In the genomic region with DNA sequence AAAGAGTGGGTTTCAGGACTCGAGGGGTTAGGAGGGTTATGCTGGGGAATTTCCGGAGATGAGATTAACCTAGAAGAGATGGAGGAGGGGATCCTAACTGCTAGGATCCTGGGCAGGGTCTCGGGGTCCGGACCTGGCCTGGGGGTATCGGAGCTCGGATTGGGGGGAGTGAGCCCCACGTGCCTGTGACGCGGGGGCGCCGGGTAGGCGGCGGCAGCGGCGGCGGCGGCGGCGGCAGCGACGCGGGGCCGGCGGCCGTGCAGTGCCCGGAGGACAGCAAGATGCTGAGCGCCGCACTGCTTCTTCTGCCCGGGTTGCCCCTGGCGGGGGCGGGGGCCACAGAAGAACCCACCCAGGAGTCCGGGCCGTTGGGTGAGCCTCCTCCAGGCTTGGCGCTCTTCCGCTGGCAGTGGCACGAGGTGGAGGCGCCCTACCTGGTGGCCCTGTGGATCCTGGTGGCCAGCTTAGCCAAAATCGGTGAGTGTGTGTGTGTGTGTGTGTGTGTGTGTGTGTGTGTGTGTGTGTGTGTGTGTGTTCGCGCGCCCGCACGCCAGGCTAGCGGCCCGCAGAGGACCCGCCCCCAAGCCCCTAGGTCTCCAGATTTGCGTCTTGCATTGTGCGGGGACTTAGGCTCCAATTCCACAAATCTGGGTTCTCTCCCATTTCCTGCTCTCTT, we compare ENCODE assay signal across 8 mouse cellular contexts. TPM values are rescaled to one million over a fixed set of nuclear protein-coding genes. Genes with fewer than 3 reads are reported as not detected.
DNase-seq lines count a peak whose midpoint lies in the region; ATAC-seq and TF ChIP-seq lines count a peak whose summit lies in the region.

No protein-coding gene starts in this region.

- peak overlapping the region; percentile 99 for H3K4me2 ChIP-seq in hindbrain, embryonic 15.5 days
- H3K4me2 ChIP-seq in midbrain, embryonic 12.5 days (replicated peaks): peak overlapping the region; percentile 89

- peak overlapping the region; percentile 75; the same call in 1 of the 2 replicates for H3K27ac ChIP-seq in layer of hippocampus, adult 2 months
- H3K27ac ChIP-seq in hindbrain, embryonic 15.5 days (replicated peaks): peak overlapping the region; percentile 85
- peak overlapping the region; percentile 65 for H3K27ac ChIP-seq in midbrain, embryonic 12.5 days (replicated peaks)

- H3K27me3 ChIP-seq in hindbrain, embryonic 15.5 days: no peaks in the 10 kb centered on the region; the same call in 1 of the 2 replicates
- peaks cover 25% of the 10 kb centered on the region for H3K27me3 ChIP-seq in midbrain, embryonic 12.5 days

- WGBS in hindbrain, embryonic 15.5 days: under 1% methylated on average over 32 of the region's 48 CpGs
- WGBS in midbrain, embryonic 12.5 days: 1% methylated on average over 30 of the region's 48 CpGs

- H3K4me1 ChIP-seq in hindbrain, embryonic 15.5 days (replicated peaks): peaks cover 37% of the 10 kb centered on the region
- H3K4me1 ChIP-seq in midbrain, embryonic 12.5 days: peaks cover 41% of the 10 kb centered on the region

- H3K9me3 ChIP-seq in hindbrain, embryonic 15.5 days: no peaks in the 10 kb centered on the region
- no peaks in the 10 kb centered on the region for H3K9me3 ChIP-seq in midbrain, embryonic 12.5 days

- DNase-seq in layer of hippocampus, adult 2 months (ENCODE audit: low spot score in 2 of 2): no peak
- no peak for DNase-seq in layer of hippocampus, adult 18-20 months (ENCODE audit: low spot score in 2 of 2)
- peak; percentile 55 for DNase-seq in NIH3T3 (ENCODE audit: low read depth)
- DNase-seq in embryo, embryonic 10 days (ENCODE audit: low spot score): peak; percentile 45
- peak; percentile 52 for DNase-seq in thymus, postnatal 4 days
- DNase-seq in layer of hippocampus, adult 8-10 months (ENCODE audit: low spot score in 2 of 2): no peak

- ATAC-seq in hindbrain, embryonic 15.5 days (ENCODE audit: low FRiP score, low read depth): peak; percentile 29
- ATAC-seq in midbrain, embryonic 12.5 days (ENCODE audit: low FRiP score, low read depth): peak; percentile 25

- peak overlapping the region; percentile 82 for H3K9ac ChIP-seq in hindbrain, embryonic 15.5 days
- peak overlapping the region; percentile 70 for H3K9ac ChIP-seq in midbrain, embryonic 12.5 days (replicated peaks)

- H3K36me3 ChIP-seq in hindbrain, embryonic 15.5 days: no peaks in the 10 kb centered on the region
- no peaks in the 10 kb centered on the region for H3K36me3 ChIP-seq in midbrain, embryonic 12.5 days

- no peak for TF ChIP-seq CTCF in layer of hippocampus, adult 2 months (conservative IDR thresholded peaks at IDR 0.05)

- H3K4me3 ChIP-seq in layer of hippocampus, adult 2 months: peak overlapping the region; percentile 77
- peak overlapping the region; percentile 77 for H3K4me3 ChIP-seq in hindbrain, embryonic 15.5 days
- peak overlapping the region; percentile 57 for H3K4me3 ChIP-seq in midbrain, embryonic 12.5 days

RNA-seq across cellular contexts. Expression of a gene that starts 0.6 kb away (rescaled TPM):
- 10 to 100 TPM; 13.3 to 14.9 TPM for total RNA-seq in layer of hippocampus, adult 2 months (2021)
- 10 to 100 TPM; 11.9 to 13.0 TPM for total RNA-seq in layer of hippocampus, adult 18-20 months (2021)
- 11.8 and 13.8 TPM in 2 replicates for polyA plus RNA-seq in hindbrain, embryonic 15.5 days (2015; fragmentation: Nextera tagmentation; extraction: Ambion mirVana)
- 4.6 and 5.4 TPM in 2 replicates for polyA plus RNA-seq in midbrain, embryonic 12.5 days (2016; fragmentation: Nextera tagmentation; extraction: Ambion mirVana)
- total RNA-seq in layer of hippocampus, adult 8-10 months (2022): 10 to 100 TPM; 13.9 to 15.4 (median 14.4) TPM

RNA-seq across cellular contexts. Expression of a gene that starts 1.5 kb away (rescaled TPM):
- 1 to 10 TPM; 2.0 to 2.1 TPM for total RNA-seq in layer of hippocampus, adult 2 months (2021)
- total RNA-seq in layer of hippocampus, adult 18-20 months (2021): 1 to 10 TPM; 2.0 to 3.4 TPM
- polyA plus RNA-seq in hindbrain, embryonic 15.5 days (2015; fragmentation: Nextera tagmentation; extraction: Ambion mirVana): 0.69 and 0.87 TPM in 2 replicates
- 1.1 and 2.0 TPM in 2 replicates for polyA plus RNA-seq in midbrain, embryonic 12.5 days (2016; fragmentation: Nextera tagmentation; extraction: Ambion mirVana)
- 1 to 10 TPM; 2.4 to 6.3 (median 5.2) TPM for total RNA-seq in layer of hippocampus, adult 8-10 months (2022)

RNA-seq across cellular contexts. Expression of a gene that starts 23.1 kb away (rescaled TPM):
- 10 to 100 TPM; 40.3 to 40.9 TPM for total RNA-seq in layer of hippocampus, adult 2 months (2021)
- 10 to 100 TPM; 41.0 to 41.2 TPM for total RNA-seq in layer of hippocampus, adult 18-20 months (2021)
- 132 and 143 TPM in 2 replicates for polyA plus RNA-seq in hindbrain, embryonic 15.5 days (2015; fragmentation: Nextera tagmentation; extraction: Ambion mirVana)
- 93.7 and 96.8 TPM in 2 replicates for polyA plus RNA-seq in midbrain, embryonic 12.5 days (2016; fragmentation: Nextera tagmentation; extraction: Ambion mirVana)
- 10 to 100 TPM; 40.2 to 47.2 (median 43.3) TPM for total RNA-seq in layer of hippocampus, adult 8-10 months (2022)

RNA-seq across cellular contexts. Expression of a gene that starts 23.2 kb away (rescaled TPM):
- total RNA-seq in layer of hippocampus, adult 2 months (2021): 1 to 10 TPM; 7.6 to 7.7 TPM
- total RNA-seq in layer of hippocampus, adult 18-20 months (2021): 1 to 10 TPM; 4.6 to 5.3 TPM
- polyA plus RNA-seq in hindbrain, embryonic 15.5 days (2015; fragmentation: Nextera tagmentation; extraction: Ambion mirVana): 0.80 and 0.85 TPM in 2 replicates
- 1.2 and 1.3 TPM in 2 replicates for polyA plus RNA-seq in midbrain, embryonic 12.5 days (2016; fragmentation: Nextera tagmentation; extraction: Ambion mirVana)
- 10 to 100 TPM in 1 of 4 experiments, 1 to 10 TPM in 3; 6.7 to 10.1 (median 8.7) TPM for total RNA-seq in layer of hippocampus, adult 8-10 months (2022)

RNA-seq across cellular contexts. Expression of a gene that starts 23.8 kb away (rescaled TPM):
- total RNA-seq in layer of hippocampus, adult 2 months (2021): 1 to 10 TPM; 1.7 to 2.2 TPM
- 1 to 10 TPM in 1 of 2 experiments, under 1 TPM in 1; 0.84 to 1.3 TPM for total RNA-seq in layer of hippocampus, adult 18-20 months (2021)
- polyA plus RNA-seq in hindbrain, embryonic 15.5 days (2015; fragmentation: Nextera tagmentation; extraction: Ambion mirVana): 2.2 and 2.8 TPM in 2 replicates
- polyA plus RNA-seq in midbrain, embryonic 12.5 days (2016; fragmentation: Nextera tagmentation; extraction: Ambion mirVana): 0.68 and 0.92 TPM in 2 replicates
- 1 to 10 TPM in 2 of 4 experiments, under 1 TPM in 2; 0.70 to 1.8 (median 0.95) TPM for total RNA-seq in layer of hippocampus, adult 8-10 months (2022)

Comparison
In these comparisons a context has a peak if more than half of its experiments do, and no peak if none do; other contexts are left out.
1. DNase-seq: peak in NIH3T3 (single experiment), embryo, embryonic 10 days (single experiment) and thymus, postnatal 4 days (single experiment); none in layer of hippocampus, adult 2 months (0 of 2), layer of hippocampus, adult 18-20 months (0 of 2) and layer of hippocampus, adult 8-10 months (0 of 2).
2. Peak in every context shown above with its lines, with median percentiles within 50 percentile points of each other: H3K27ac ChIP-seq and H3K4me3 ChIP-seq.